Mouse (Mus musculus) forebrain, postnatal 0 days (tissue): ENCODE results near the gene Gpbar1. TPM values are rescaled to one million over a fixed set of nuclear protein-coding genes. Genes with fewer than 3 reads are reported as not detected.

ENCODE experiments used
- ATAC-seq: fragments of 200-750 bp; cut with Nextera tagmentation; 2 replicates; pipeline ENCODE4 v1.8.0; 2017; ENCODE audit warnings: mild to moderate bottlenecking, moderate library complexity
- DNase-seq: peaks from one replicate; pipeline ENCODE4 v3.0.0-alpha.2; 2015
- H3K27ac ChIP-seq: fragments of 300-500 bp; sonication (generic); 2 replicates; pipeline ENCODE4 v1.5.1; 2014; ENCODE audit warnings: low read depth, mild to moderate bottlenecking, antibody characterized with exemption, low read length, moderate library complexity, mixed read lengths
- H3K27me3 ChIP-seq: fragments of 300-500 bp; sonication (generic); 2 replicates; pipeline ENCODE4 v1.6.1; 2014; ENCODE audit warnings: mild to moderate bottlenecking, low read length, mixed read lengths; ENCODE audit not compliant: insufficient read depth
- H3K36me3 ChIP-seq: fragments of 300-500 bp; sonication (generic); 2 replicates; pipeline ENCODE4 v1.6.1; 2014; ENCODE audit warnings: mild to moderate bottlenecking, moderate library complexity; ENCODE audit not compliant: insufficient read depth
- H3K4me1 ChIP-seq: fragments of 300-500 bp; sonication (generic); 2 replicates; pipeline ENCODE4 v1.6.1; 2014; ENCODE audit warnings: antibody characterized with exemption; ENCODE audit not compliant: insufficient read depth
- H3K4me2 ChIP-seq: fragments of 300-500 bp; sonication (generic); 2 replicates; pipeline ENCODE4 v1.6.1; 2014; ENCODE audit warnings: low read depth, mild to moderate bottlenecking, moderate library complexity
- H3K4me3 ChIP-seq: fragments of 300-500 bp; sonication (generic); 2 replicates; pipeline ENCODE4 v1.5.1; 2014; ENCODE audit warnings: low read depth, low read length, mixed read lengths
- H3K9ac ChIP-seq: fragments of 300-500 bp; sonication (generic); 2 replicates; pipeline ENCODE4 v1.6.1; 2014; ENCODE audit warnings: mild to moderate bottlenecking
- H3K9me3 ChIP-seq: fragments of 300-500 bp; sonication (generic); 2 replicates; pipeline ENCODE4 v1.6.1; 2016; ENCODE audit warnings: low read length
- CTCF ChIP-seq: sonication (generic); IDR thresholded peaks from 2 replicates; pipeline ENCODE4 v1.5.1; 2016; ENCODE audit warnings: antibody characterized with exemption, control low read depth, low read depth
- WGBS: fragments of 180-500 bp; shearing (Covaris S2); extraction: QIAGEN DNeasy Blood & Tissue Kit; methylation state at CpG from one replicate; pipeline ENCODE4 v1.1.7; 2014; 5-methylcytosine and 5-hydroxymethylcytosine counted together
- polyA plus RNA-seq: library from polyadenylated mRNA; unstranded; fragments of >200 nt; fragmentation: Nextera tagmentation; extraction: Ambion mirVana; gene quantifications from 2 replicates; pipeline ENCODE4 v1.2.1, GENCODE M21; 2015
- total RNA-seq: library from RNA; depleted of rRNA; stranded (reverse); fragments of >200 nt; gene quantifications from 2 replicates; pipeline ENCODE4 v1.2.3, GENCODE M21; 2014

Gene Gpbar1
- total and polyA plus RNA-seq, 2 experiments from 2014 or later, result not detected

GRCm38 (mm10) chr1:74277041-74277440, 1.3 kb upstream of the Gpbar1 start:
- Histone ChIP-seq H3K27ac (no peak overlapping the region), H3K27me3 (no peaks in the 10 kb centered on the region), H3K9ac (no peak overlapping the region), H3K4me2 (no peak overlapping the region), H3K4me3 (no peak overlapping the region), H3K36me3 (peaks cover 27% of the 10 kb centered on the region), H3K4me1 (no peaks in the 10 kb centered on the region), H3K9me3 (no peaks in the 10 kb centered on the region)
- 72% methylated on average over 6 of the region's 6 CpGs for WGBS
- DNase-seq (no peak), ATAC-seq (no peak)
- no peak for TF ChIP-seq CTCF

DNA sequence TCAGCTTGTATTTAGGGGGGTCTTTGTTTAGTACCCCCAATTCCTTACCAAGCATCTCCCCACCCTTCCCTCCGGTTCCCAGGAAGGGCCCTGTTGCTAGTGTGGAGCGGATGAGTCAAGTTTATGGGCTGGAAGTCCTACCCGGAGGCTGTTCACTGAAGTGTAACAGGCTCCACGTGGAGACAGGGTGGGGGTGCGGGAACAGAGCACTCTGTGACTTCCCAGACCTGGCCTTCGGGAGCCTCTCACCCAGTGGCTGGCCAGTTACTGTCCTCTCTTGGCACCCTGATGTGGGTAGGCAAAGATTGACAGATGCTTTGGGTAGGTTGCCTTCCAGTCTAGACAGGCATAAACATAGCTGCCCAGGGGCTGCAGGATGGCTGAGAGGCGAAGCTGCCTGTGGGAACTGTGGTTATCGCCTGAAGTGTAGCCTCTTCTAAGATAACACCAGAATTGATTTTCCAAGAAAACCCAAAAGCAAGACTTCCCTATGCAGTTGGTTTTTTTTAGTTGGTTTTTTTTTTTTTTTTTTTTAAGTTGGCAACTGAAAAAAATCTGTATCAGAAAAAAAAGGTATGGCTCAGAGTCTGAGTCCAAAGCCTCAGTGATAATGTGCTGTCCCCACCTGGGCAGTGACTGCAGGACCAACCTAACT, 340 bp upstream of the Gpbar1 start:
- no peak overlapping the region for H3K27ac ChIP-seq
- H3K4me3 ChIP-seq, result no peak overlapping the region
- H3K4me2 ChIP-seq, result no peak overlapping the region
- peaks cover 37% of the 10 kb centered on the region for H3K36me3 ChIP-seq
- no peak for TF ChIP-seq CTCF
- H3K4me1 ChIP-seq, result no peaks in the 10 kb centered on the region
- 66% methylated on average over 8 of the region's 8 CpGs for WGBS
- H3K9ac ChIP-seq, result no peak overlapping the region
- no peak for ATAC-seq
- no peaks in the 10 kb centered on the region for H3K27me3 ChIP-seq
- H3K9me3 ChIP-seq, result no peaks in the 10 kb centered on the region
- no peak for DNase-seq

DNA sequence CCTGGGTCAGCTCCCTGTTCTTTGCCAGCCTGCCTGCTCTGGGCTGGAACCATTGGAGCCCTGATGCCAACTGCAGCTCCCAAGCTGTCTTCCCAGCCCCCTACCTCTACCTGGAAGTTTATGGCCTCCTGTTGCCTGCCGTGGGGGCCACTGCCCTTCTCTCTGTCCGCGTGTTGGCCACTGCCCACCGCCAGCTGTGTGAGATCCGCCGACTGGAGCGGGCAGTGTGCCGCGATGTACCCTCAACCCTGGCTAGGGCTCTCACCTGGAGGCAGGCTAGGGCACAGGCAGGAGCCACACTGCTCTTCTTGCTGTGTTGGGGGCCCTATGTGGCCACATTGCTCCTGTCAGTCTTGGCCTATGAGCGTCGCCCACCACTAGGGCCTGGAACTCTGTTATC, 638 bp downstream of the Gpbar1 start:
- Histone ChIP-seq H3K4me2 (no peak overlapping the region), H3K27me3 (no peaks in the 10 kb centered on the region), H3K27ac (no peak overlapping the region), H3K4me3 (no peak overlapping the region), H3K9me3 (no peaks in the 10 kb centered on the region), H3K4me1 (no peaks in the 10 kb centered on the region), H3K36me3 (peaks cover 39% of the 10 kb centered on the region), H3K9ac (no peak overlapping the region)
- ATAC-seq (no peak), DNase-seq (no peak)
- WGBS, result 87% methylated on average over 11 of the region's 11 CpGs
- peak; percentile 20; the same call in 1 of the 2 replicates for TF ChIP-seq CTCF

DNA sequence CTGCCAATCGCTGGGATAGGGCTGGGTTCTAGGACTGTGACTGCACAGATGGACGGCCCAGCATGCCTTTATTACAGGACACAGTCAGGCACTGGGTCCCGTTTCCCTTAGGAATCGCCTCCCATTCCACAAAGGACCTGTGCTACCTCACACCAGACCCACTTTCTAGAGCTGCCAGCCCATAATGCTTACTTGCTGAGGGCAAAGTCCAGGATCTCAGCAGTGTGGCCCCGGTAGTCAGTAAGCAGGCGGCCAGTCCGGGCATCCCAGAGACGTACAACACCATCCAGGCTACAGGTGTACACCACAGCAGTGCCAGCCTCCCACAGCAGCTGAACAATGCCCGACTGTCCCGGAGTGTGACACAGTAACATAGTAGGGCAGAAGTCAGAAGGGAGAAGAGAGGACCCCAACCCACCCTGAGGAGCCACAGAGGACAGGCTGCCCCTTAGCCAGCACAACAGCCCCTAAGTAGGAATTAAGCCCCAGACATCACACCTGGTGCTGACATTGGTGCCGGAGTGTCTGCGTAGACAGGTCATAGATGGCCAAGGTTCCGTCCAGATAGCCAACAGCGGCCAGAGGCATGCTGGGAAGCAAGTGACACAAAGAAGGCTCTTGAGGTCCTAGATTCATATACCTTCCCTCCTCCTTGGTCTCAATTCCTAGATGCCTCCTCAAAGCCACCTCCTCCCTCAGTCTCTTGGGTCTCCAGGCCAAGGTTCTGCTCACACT, 2.4 kb downstream of the Gpbar1 start:
- Histone ChIP-seq H3K27me3 (no peaks in the 10 kb centered on the region), H3K4me3 (no peak overlapping the region), H3K4me2 (no peak overlapping the region), H3K27ac (no peak overlapping the region), H3K4me1 (0 out of 2 replicates have a peak, but pooled peaks cover 4% of the 10 kb centered on the region), H3K9me3 (no peaks in the 10 kb centered on the region), H3K36me3 (peaks cover 39% of the 10 kb centered on the region), H3K9ac (no peak overlapping the region)
- DNase-seq (no peak), ATAC-seq (no peak)
- TF ChIP-seq CTCF, result no peak
- 95% methylated on average over 14 of the region's 14 CpGs for WGBS

DNA sequence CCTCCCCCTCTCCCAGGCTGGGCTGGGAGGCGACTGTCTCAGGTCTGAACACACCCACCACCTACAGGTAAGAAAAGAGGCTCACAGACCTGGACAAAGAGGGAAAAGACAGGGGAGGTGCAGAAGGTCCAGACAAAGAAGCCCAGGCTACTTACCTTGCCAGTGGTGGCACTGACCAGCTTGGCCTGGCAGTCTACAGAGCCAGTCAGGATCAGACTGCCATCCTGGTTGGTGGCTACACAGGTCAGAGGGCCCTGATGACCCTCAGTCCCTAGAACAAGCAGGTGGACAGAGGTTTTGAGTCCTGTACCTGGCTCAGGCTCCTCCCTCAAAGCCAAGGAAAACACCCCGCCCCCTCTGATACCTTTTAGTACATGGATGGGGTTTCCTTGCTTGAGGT, 3.0 kb downstream of the Gpbar1 start:
- TF ChIP-seq CTCF, result no peak
- no peak overlapping the region for H3K9ac ChIP-seq
- peaks cover 39% of the 10 kb centered on the region for H3K36me3 ChIP-seq
- H3K4me1 ChIP-seq, result 0 out of 2 replicates have a peak, but pooled peaks cover 4% of the 10 kb centered on the region
- H3K4me3 ChIP-seq, result no peak overlapping the region
- H3K9me3 ChIP-seq, result no peaks in the 10 kb centered on the region
- no peak overlapping the region for H3K4me2 ChIP-seq
- no peak for ATAC-seq
- 100% methylated on average over 2 of the region's 2 CpGs for WGBS
- H3K27me3 ChIP-seq, result no peaks in the 10 kb centered on the region
- H3K27ac ChIP-seq, result no peak overlapping the region
- DNase-seq, result no peak

DNA sequence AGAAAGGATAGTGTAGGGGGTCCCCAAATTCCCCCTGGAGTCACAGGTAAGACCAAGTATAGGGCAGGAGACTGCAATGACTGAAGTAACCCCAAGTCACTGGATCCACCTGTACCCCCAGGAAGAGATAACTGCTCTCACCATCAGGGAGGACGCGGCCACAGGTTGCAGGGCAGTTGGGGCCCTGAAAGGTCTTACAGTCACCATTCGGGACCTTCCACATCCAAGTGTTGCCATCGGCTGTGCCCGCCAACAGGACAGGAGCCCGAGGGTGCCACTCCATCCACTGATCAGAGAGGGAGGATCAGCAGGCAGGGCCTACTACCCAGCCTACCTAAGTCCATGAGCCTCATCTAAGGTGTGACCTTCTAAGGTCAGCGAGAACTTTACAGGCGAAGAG, 3.5 kb downstream of the Gpbar1 start:
- Histone ChIP-seq H3K9ac (no peak overlapping the region), H3K9me3 (no peaks in the 10 kb centered on the region), H3K4me1 (0 out of 2 replicates have a peak, but pooled peaks cover 4% of the 10 kb centered on the region), H3K27ac (no peak overlapping the region), H3K4me2 (no peak overlapping the region), H3K27me3 (no peaks in the 10 kb centered on the region), H3K4me3 (no peak overlapping the region), H3K36me3 (peaks cover 39% of the 10 kb centered on the region)
- no peak for TF ChIP-seq CTCF
- DNase-seq (no peak), ATAC-seq (no peak)
- 97% methylated on average over 8 of the region's 8 CpGs for WGBS
